Comparison of ENCODE assay signal across 6 mouse cellular contexts in genomic region chr14:53726914-53727313, GRCm38 (mm10).
DNase-seq lines count a peak whose midpoint lies in the region; ATAC-seq and TF ChIP-seq lines count a peak whose summit lies in the region.
"Not testable (repeated sequence)": the region's sequence is repeated elsewhere in the genome, so short reads cannot be mapped to it uniquely, and the experiment has no call there.

No protein-coding gene starts in this region.

- H3K27ac ChIP-seq in hindbrain, postnatal 0 days: not testable (repeated sequence)

- H3K4me1 ChIP-seq in hindbrain, postnatal 0 days (ENCODE audit: insufficient read depth, low read length): not testable (repeated sequence)

- not testable (repeated sequence) for H3K9me3 ChIP-seq in hindbrain, postnatal 0 days (ENCODE audit: low read length)

- H3K4me3 ChIP-seq in hindbrain, postnatal 0 days (ENCODE audit: low read length): not testable (repeated sequence)

- H3K27me3 ChIP-seq in hindbrain, postnatal 0 days (ENCODE audit: insufficient read depth, low read length): not testable (repeated sequence)

- 27% methylated on average over 2 of the region's 4 CpGs for WGBS in hindbrain, postnatal 0 days

- not testable (repeated sequence) for H3K9ac ChIP-seq in hindbrain, postnatal 0 days (replicated peaks; ENCODE audit: low read length)

- DNase-seq in hindbrain, postnatal 0 days (ENCODE audit: low spot score): not testable (repeated sequence)

- not testable (repeated sequence) for TF ChIP-seq CTCF in hindbrain, postnatal 0 days (IDR thresholded peaks at IDR 0.05; ENCODE audit: low read depth)

- H3K4me2 ChIP-seq in hindbrain, postnatal 0 days (ENCODE audit: low read depth, low read length): not testable (repeated sequence)

- H3K36me3 ChIP-seq in hindbrain, postnatal 0 days (ENCODE audit: insufficient read depth, low read length): not testable (repeated sequence)

- 0 out of 2 replicates have a peak, but pooled peaks have one; percentile 46 for ATAC-seq in common myeloid progenitor, adult 5-6 weeks (replicated peaks; ENCODE audit: low read depth, poor library complexity, severe bottlenecking)
- peak; percentile 58; the same call in 1 of the 2 replicates for ATAC-seq in granulocyte monocyte progenitor cell, adult 5-6 weeks (replicated peaks; ENCODE audit: poor library complexity, severe bottlenecking)
- ATAC-seq in hindbrain, postnatal 0 days: peak; percentile 56; the same call in 1 of the 2 replicates
- 0 out of 2 replicates have a peak, but pooled peaks have one; percentile 48 for ATAC-seq in megakaryocyte, adult 5-6 weeks (ENCODE audit: poor library complexity, severe bottlenecking)
- ATAC-seq in megakaryocyte progenitor cell, adult 5-6 weeks (replicated peaks; ENCODE audit: poor library complexity): peak; percentile 59
- ATAC-seq in megakaryocyte-erythroid progenitor cell, adult 5-6 weeks (replicated peaks; ENCODE audit: low FRiP score, low TSS enrichment, poor library complexity, severe bottlenecking): 0 out of 2 replicates have a peak, but pooled peaks have one; percentile 49
